Mouse (Mus musculus) bone marrow macrophage, adult 2 months (primary cell): ENCODE measurements around the gene Rep15.

Experiments used
- CTCF ChIP-seq: IDR thresholded peaks from 2 replicates; pipeline ENCODE4 v1.5.1; 2012; ENCODE audit warnings: low read depth, mild to moderate bottlenecking, low read length, moderate library complexity
- POLR2A ChIP-seq: IDR thresholded peaks from 2 replicates; pipeline ENCODE4 v1.6.1; 2012; ENCODE audit warnings: mild to moderate bottlenecking, low read depth, low read length, borderline replicate concordance

DNA sequence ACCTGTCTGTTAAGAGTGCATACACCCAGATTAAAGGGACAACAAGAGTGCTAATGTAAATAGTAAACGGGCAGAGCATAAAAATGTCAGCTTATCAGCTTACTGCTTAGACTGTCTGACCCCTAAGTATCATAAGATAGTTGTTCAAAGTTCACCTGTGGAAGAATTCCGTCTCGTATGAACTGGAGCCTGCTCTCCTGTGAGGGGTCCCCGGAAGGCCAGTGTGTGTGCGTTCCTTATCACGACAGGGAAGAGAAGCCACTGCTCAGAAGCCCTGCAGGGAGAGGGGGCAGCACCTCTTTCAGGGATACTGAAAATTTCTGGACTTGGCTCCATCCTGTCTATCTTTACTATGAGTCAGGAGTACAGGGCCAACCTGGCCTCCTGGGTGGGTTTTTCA lies 35.4 kb upstream of the Rep15 start:
- TF ChIP-seq CTCF (no peak), POLR2A (no peak)
